Mouse (Mus musculus) frontal cortex, postnatal 10 days (tissue): Measurements from ENCODE around the gene 1700028P14Rik.
A peak's percentile ranks its signal among the peaks of the same experiment; 100 is the strongest.

Experiments used
- DNase-seq, 2 experiments: peaks; one replicate each; pipeline ENCODE4 v3.0.0; 2022; ENCODE audit warnings: low spot score in 2 of 2, mixed read lengths in 1 of 2

1700028P14Rik gene

DNA sequence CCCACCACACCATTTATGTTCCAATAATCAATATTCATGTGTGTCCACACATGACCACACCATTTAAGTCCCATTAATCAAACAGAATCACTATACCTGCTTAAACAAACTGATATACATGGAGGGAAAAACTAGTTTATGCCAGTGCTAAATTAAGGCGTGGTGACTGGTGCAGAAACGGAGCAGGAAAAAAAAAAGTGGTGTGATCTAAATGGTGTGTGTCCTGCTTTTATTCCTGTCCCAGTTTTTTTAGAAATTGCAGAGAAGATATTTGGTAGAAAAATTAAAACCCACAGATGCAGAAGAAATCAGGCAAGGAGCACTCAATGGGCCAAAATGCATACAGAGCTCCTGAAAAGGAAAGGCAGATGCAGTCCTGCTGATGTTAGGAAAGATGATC is 44.7 kb downstream of the 1700028P14Rik start:
- no peak for DNase-seq

DNA sequence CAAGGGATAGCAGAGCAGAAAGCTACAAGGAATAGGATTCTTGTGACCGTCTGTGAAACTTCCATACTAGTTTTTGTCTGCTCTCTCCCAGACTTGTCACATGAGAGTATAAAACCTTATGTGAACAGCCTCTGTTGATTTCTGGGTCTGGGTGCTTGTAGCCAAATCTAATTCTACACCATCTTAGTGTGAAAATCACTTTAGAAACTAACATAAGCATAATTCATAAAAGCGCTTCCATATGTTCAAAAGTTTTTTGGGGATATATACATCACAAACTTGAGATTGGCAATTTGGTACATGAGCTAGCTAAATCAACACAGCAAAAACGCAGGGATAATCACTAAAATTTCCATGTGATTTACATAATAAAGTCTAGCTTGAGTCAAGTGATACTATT is 57.7 kb downstream of the 1700028P14Rik start:
- no peak for DNase-seq

DNA sequence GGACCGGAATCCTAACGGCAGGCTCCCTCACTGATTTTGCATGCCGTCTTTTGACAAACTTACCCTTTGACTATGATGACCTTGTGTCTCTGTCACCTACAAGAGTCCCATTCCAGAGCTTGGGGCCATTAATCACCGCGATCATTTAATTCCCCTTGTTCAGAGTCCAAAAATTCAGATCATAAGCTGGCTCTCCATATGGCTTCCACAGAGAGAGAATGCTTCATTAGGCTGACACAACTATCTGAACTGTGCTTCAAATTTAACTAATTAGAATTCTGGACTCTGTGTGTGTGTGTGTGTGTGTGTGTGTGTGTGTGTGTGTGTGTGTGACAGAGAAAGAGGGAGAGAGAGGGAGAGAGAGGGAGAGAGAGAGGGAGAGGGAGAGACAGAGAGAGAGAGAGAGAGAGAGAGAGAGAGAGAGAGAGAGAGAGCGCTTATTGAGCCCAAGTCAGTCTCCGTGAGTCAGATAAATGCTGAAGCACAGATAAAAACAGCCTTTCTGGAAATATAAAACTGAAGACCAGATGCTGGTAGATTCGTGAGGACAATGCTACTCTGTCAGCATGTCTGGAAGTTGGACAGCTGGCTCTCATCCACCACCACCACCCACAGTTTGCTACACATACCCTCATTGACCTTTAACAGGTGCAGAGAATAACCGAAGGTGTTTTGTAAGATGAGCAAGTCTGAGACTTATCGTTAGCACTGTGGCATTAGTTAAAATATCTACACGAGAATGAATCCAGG is 73.8 kb downstream of the 1700028P14Rik start:
- DNase-seq = no peak

DNA sequence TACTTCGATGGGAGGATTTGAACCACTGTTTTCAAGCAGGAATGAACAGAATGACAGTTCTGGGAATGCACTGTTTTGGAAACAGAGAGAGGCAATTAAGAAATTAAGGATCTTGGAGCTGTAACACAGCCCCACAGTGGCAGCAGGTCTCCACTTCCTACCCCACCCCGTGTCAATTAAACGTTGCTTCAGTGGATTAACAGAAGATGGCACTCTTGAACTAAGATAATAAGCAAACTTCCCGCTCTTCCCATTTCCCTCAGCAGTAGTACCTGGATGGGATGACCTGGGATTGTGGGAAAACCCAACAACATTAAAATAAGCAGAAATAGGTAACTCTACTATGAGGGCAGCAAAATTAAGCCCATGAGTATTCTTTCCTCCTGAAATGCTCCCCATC is 75.9 kb downstream of the 1700028P14Rik start:
- no peak for DNase-seq

- no peak for DNase-seq
These were observed 88.9 kb downstream of the 1700028P14Rik start for GRCm38 (mm10) chr19:23563693-23564092.

DNA sequence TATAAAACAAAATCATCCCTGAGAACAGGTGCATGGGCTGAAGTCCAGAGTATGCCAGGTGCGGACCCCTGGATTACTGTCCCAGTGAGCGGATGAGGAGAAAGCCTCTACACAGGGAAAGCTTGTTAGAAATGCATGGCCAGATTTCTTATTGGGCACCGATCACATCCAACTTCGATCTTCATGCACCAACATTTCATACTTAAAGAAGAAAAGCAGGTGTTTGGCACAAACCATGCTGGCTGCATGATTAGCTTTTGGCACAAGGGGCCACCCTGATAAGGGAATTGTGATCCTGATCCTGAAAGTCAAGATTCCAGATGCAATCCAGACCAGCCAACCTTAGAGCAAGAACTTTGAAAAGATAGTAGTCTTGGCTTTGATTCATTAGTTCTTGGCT is 90.0 kb downstream of the 1700028P14Rik start:
- no peak for DNase-seq

DNA sequence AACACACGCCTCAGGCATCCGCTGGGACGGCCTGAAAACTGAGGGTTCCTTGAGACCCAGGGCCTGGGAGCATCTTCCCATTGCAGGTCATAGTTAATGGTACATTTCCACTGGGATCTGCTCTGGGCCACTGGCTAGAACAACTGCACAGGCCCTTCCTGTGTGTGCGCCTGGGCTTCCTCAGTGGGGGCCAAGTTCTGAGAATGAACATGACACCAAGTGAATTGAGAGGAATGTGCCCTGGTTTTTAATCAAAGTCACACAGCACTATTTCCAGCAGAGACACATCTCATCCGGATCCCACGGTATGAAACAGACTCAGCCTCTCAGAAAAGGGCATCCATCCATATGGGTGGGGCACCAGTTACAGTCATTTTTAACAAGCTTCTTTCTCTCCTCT is 90.6 kb downstream of the 1700028P14Rik start:
- no peak for DNase-seq

DNA sequence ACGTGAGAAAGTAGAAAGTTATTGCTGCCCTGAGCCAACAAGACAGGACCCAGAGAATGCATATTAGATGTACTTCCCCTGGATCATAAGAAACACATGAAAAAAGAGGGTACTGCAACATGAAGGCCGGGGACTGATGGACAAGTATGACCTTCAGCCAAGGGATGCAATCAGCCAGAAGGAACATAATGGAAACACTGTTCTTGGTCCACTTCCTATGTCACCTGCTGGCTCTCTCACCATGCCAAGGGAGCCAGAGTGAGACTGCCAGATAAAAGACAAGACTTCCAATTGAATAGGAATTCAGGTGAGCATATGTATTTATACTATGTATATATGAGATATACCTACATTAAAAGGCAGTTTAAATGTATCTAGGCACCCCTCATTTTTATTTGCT is 99.2 kb downstream of the 1700028P14Rik start:
- DNase-seq = no peak

DNA sequence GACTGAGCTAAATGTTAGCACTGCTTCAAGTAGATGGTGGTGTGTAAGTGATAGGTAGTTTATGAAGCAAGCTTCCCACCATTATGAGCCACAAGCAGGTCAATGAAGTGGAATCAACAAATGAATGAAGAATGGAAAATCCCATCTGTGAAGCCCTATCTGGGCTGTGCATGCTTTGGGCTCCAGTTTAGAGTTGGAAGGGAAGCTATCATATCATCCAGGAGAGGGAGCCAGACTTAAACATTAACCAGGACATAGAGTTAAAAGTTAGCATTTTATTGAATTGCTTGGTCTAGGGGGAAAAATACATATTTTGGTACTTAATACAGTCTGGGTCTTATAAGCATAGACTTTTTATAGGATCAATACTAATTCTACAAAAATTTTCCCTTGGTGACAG is 107.0 kb downstream of the 1700028P14Rik start:
- DNase-seq = no peak

DNA sequence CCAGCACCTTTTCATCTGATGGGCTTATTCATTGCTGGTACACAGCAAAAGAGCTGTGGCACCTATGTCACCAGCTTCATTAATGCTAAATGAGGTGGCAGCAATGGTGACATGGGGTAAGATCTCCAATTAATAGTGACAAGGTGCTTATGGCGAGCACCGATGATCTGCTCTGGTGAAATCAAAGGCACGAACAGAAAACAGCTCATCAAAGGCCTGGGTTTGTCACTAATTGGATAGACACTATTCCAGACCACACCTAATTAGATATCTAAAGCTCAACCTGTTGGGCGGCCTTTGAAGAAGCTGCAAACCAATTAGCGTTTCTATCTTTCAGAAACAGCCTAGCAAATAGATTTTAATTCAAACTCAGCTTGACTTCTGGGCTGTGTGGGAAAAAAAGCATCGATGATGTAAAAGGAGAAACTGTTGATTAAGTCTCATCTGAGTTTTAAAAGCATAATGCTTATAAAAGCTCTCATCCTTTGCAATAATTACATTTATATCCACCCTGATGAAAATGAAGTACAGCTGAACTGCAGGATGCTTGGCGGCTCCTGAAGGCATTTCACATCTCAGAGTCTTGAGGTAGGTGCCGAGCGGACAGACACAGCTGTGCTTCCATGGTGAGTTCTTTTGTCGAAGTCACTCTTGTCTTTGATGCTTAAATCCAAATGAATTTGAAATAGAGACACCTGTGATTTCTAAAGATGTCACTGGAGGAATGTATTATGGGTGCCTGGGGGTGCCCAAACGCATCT is 109.2 kb downstream of the 1700028P14Rik start:
- no peak for DNase-seq

DNA sequence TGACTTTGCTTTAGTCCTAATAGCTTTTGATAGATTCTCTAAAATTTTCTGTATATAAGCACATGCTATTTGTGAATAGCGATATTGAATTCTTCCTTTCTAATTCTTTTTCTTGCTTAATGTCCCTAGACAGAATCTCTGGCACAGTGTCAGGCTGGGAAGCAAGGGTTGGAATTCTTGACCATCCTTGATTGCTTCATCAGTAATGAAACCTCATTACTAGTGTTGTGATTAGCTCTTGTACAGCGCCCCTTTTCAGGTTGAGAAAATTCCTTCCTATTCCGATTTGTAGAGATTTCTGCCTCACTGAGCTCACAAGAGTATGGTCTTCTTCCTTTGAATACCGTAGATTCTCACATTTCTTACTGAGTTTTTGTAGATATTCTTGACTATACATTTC is 109.9 kb downstream of the 1700028P14Rik start:
- DNase-seq = no peak

GRCm38 (mm10) chr19:23535700-23536099 is 116.9 kb downstream of the 1700028P14Rik start:
- DNase-seq = no peak

- peak in 1 of 2 experiments; percentile 21 for DNase-seq
These were observed 120.7 kb downstream of the 1700028P14Rik start for GRCm38 (mm10) chr19:23531899-23532298.

- DNase-seq = peak; percentile 22 to 63
These were observed 128.9 kb downstream of the 1700028P14Rik start for GRCm38 (mm10) chr19:23523711-23524110.

- no peak for DNase-seq
These were observed 130.8 kb downstream of the 1700028P14Rik start for GRCm38 (mm10) chr19:23521831-23522230.

DNA sequence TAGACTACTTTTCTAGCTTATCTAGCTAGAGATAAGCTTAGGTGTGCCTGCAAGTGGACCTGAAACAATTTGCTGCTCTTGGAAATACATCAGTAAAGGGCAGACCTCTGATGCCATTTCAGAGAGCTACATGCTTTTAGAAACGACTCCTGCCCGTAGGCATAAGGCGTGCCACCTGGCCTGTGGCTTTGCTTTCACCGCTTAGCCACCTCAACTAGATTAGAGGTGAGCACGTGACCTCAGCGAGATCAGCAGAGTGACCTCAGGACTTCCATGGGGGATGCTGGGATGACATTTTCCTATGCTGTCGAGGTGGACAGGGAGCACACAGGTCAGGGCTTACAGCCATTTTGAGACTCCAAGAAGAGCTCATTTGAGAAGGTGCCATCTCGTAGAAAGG is 131.5 kb downstream of the 1700028P14Rik start:
- DNase-seq = no peak

- no peak for DNase-seq
These were observed 132.0 kb downstream of the 1700028P14Rik start for GRCm38 (mm10) chr19:23520629-23521028.

DNA sequence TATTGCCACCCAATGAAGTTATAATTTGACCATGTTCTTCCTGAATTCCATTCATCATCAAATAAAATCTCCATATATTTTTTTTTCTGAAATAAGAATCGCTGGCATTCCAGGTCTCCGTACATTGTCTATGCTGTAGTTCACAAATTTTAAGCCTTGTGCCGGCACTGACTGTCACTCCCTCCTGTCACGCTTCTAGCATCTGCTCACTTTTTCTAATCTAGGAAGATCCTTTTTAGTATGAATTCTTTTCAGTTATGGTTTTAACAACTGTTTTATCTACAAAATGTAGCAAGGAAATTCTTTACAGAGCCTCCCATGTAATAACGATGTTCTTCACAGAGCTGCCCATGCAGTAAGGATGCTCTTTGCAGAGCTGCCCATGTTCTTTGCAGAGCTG is 134.1 kb downstream of the 1700028P14Rik start:
- DNase-seq = no peak

DNA sequence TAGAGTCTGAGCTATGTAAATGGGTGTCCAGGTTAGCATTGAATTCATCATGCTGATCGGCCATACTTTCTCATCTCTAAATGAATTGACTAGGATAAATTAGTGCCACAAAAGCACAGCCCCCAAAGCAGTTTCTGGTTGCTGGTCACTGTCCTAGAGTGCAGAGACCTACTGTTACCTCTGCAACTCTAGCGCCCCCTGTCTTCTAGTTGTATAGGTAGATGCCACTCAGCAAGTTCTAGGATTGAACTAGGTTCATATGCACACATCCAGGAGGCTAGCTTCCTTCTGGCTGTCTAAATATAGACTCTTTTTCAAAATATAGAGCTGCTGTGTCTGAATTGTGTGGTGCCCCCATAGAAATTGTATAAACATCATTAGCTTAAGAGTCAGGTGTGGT is 141.3 kb downstream of the 1700028P14Rik start:
- DNase-seq = no peak
